ENCODE assay signal across 7 mouse cellular contexts in genomic region chr19:10449708-10450107, GRCm38 (mm10). TPM values are rescaled to one million over a fixed set of nuclear protein-coding genes. Genes with fewer than 3 reads are reported as not detected.
DNase-seq lines count a peak whose midpoint lies in the region; ATAC-seq lines count a peak whose summit lies in the region.

No protein-coding gene starts in this region.

- H3K4me1 ChIP-seq in forebrain, embryonic 10.5 days: peaks cover 17% of the 10 kb centered on the region
- 0 out of 2 replicates have a peak, but pooled peaks cover 2% of the 10 kb centered on the region for H3K4me1 ChIP-seq in hindbrain, embryonic 13.5 days (replicated peaks)

- no peak overlapping the region for H3K4me2 ChIP-seq in hindbrain, embryonic 13.5 days

- H3K27me3 ChIP-seq in forebrain, embryonic 10.5 days (ENCODE audit: poor library complexity, severe bottlenecking): peaks cover 39% of the 10 kb centered on the region
- H3K27me3 ChIP-seq in hindbrain, embryonic 13.5 days: peaks cover 24% of the 10 kb centered on the region

- 11% methylated on average over 3 of the region's 3 CpGs for WGBS in forebrain, embryonic 10.5 days
- 15% methylated on average over 3 of the region's 3 CpGs for WGBS in hindbrain, embryonic 13.5 days

- H3K27ac ChIP-seq in forebrain, embryonic 10.5 days: no peak overlapping the region
- H3K27ac ChIP-seq in hindbrain, embryonic 13.5 days: no peak overlapping the region

- H3K36me3 ChIP-seq in forebrain, embryonic 10.5 days (replicated peaks): peaks cover 5% of the 10 kb centered on the region; the same call in 1 of the 2 replicates
- H3K36me3 ChIP-seq in hindbrain, embryonic 13.5 days: peaks cover 37% of the 10 kb centered on the region

- no peak overlapping the region for H3K4me3 ChIP-seq in forebrain, embryonic 10.5 days
- H3K4me3 ChIP-seq in hindbrain, embryonic 13.5 days: no peak overlapping the region

- H3K9ac ChIP-seq in hindbrain, embryonic 13.5 days: no peak overlapping the region; the same call in 1 of the 2 replicates

- no peaks in the 10 kb centered on the region for H3K9me3 ChIP-seq in forebrain, embryonic 10.5 days
- H3K9me3 ChIP-seq in hindbrain, embryonic 13.5 days: no peaks in the 10 kb centered on the region

- peak; percentile 39 for DNase-seq in MEL-GATA-1-ER (ENCODE audit: extremely low read depth, low read depth)
- peak; percentile 88 for DNase-seq in brain, adult 2 months (ENCODE audit: low read depth, low spot score)
- peak; percentile 67 for DNase-seq in forebrain, embryonic 10.5 days (ENCODE audit: extremely low spot score, low spot score)
- peak; percentile 78 for DNase-seq in layer of hippocampus, adult 9-11 months
- peak; percentile 89 for DNase-seq in lung, postnatal 36 days
- DNase-seq in right cerebral cortex, postnatal 10 days (ENCODE audit: low spot score in 2 of 2): peak; percentile 87 to 88

- ATAC-seq in hindbrain, embryonic 13.5 days (ENCODE audit: low FRiP score): peak; percentile 62

RNA-seq across cellular contexts. Expression of gene Lrrc10b, which starts 7.6 kb away (rescaled TPM):
- polyA plus RNA-seq in forebrain, embryonic 10.5 days (2016; fragmentation: Nextera tagmentation; extraction: Ambion mirVana): 0.44 and 0.45 TPM in 2 replicates
- 0.53 and 1.1 TPM in 2 replicates for polyA plus RNA-seq in hindbrain, embryonic 13.5 days (2015; fragmentation: Nextera tagmentation; extraction: Ambion mirVana)

RNA-seq across cellular contexts. Expression of gene Ppp1r32, which starts 33.0 kb away (rescaled TPM):
- 0.16 and 0.24 TPM in 2 replicates for polyA plus RNA-seq in forebrain, embryonic 10.5 days (2016; fragmentation: Nextera tagmentation; extraction: Ambion mirVana)
- polyA plus RNA-seq in hindbrain, embryonic 13.5 days (2015; fragmentation: Nextera tagmentation; extraction: Ambion mirVana): 1.1 and 3.0 TPM in 2 replicates

Comparison
In these comparisons a context has a peak if more than half of its experiments do, and no peak if none do; other contexts are left out.
1. DNase-seq: peak in every context shown above with its lines; median percentile 89 in lung, postnatal 36 days; 88 in brain, adult 2 months; 88 in right cerebral cortex, postnatal 10 days; 78 in layer of hippocampus, adult 9-11 months; 67 in forebrain, embryonic 10.5 days; 39 in MEL-GATA-1-ER.